ENCODE assay signal across 13 mouse cellular contexts in the genomic region with DNA sequence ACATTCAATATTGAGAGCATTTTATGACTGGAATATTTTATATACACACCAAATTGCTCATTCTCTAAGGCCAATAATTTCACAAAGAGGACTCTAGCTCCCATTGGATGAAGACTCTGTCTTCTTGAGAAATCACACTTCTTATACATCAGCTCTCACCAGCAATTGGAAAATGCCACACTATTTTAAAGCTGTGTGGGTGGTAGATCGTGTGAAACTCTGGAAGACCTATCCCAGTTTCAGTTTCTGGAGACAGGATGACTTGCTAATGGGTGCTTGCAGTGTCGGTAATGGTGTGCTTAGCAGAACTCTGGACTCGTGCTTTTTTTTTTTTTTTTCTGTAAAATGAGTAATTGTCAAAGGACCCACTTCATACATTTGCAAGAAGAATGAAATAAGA.
"Had no signal": no experiment of that assay in that cellular context is flagged by ENCODE, and none has a peak within 500 bp of the region (broad histone marks: within the 10 kb centered on the region; RNA-seq: fewer than 3 reads in every experiment).

No protein-coding gene starts in this region.

- DNase-seq: forebrain, postnatal 0 days; gastrocnemius, postnatal 14 days; gastrocnemius, postnatal 36 days; heart, adult 11 months; heart, postnatal 10 days; heart, postnatal 4 days; kidney, adult 18-20 months; kidney, adult 8-10 months; kidney, postnatal 10 days; kidney, postnatal 25 days; kidney, postnatal 4 days; layer of hippocampus, adult 9-11 months; layer of hippocampus, postnatal 36 days had no signal
